Mouse (Mus musculus) CH12.LX (cell line): Measurements from ENCODE around the gene Tnfaip3. TPM values are rescaled to one million over a fixed set of nuclear protein-coding genes. Genes with fewer than 3 reads are reported as not detected.

ENCODE experiments used
- DNase-seq: peaks from one replicate; pipeline ENCODE4 v3.0.0-alpha.2; 2013; ENCODE audit errors: extremely low read depth
- H3K27ac ChIP-seq: 2 replicates; pipeline ENCODE4 v1.5.1; 2012; ENCODE audit warnings: low read depth, mild to moderate bottlenecking, control low read depth, moderate library complexity; ENCODE audit not compliant: insufficient read depth
- H3K27me3 ChIP-seq: replicated peaks from 2 replicates; pipeline ENCODE3; 2012; ENCODE audit warnings: inconsistent platforms
- H3K36me3 ChIP-seq, 2 experiments: replicated peaks in 1 of 2; 2 replicates each; pipeline versions ENCODE3 to v1.6.1; 2012; ENCODE audit warnings: inconsistent platforms in 1 of 2, low read length in 1 of 2, mild to moderate bottlenecking in 1 of 2, mixed read lengths in 1 of 2, moderate library complexity in 1 of 2; ENCODE audit not compliant: control insufficient read depth in 1 of 2, insufficient read depth in 1 of 2
- H3K4me1 ChIP-seq, 2 experiments: 2 replicates each; pipeline ENCODE4 v1.6.1; 2012; ENCODE audit warnings: inconsistent platforms in 1 of 2, moderate library complexity in 1 of 2; ENCODE audit not compliant: insufficient read depth in 2 of 2, control insufficient read depth in 1 of 2
- H3K4me2 ChIP-seq: 2 replicates; pipeline ENCODE4 v1.6.1; 2012; ENCODE audit warnings: low read depth, mild to moderate bottlenecking, control low read depth; ENCODE audit not compliant: poor library complexity, insufficient read depth, severe bottlenecking
- H3K4me3 ChIP-seq, 3 experiments: fragments of 150-350 bp in 1 of 3; sonication (generic) in 1 of 3; replicated peaks in 1 of 3; 2 replicates each; pipeline versions ENCODE3 to v1.5.1; 2011 to 2012; ENCODE audit warnings: low read depth in 2 of 3, low read length in 2 of 3, mild to moderate bottlenecking in 2 of 3, moderate library complexity in 2 of 3, control low read depth in 1 of 3, improper control_type of control experiment in 1 of 3, inconsistent platforms in 1 of 3, mixed read lengths in 1 of 3; ENCODE audit not compliant: poor library complexity in 1 of 3
- H3K79me2 ChIP-seq: replicated peaks from 2 replicates; pipeline ENCODE4 v1.6.1; 2012; ENCODE audit warnings: mild to moderate bottlenecking, moderate library complexity; ENCODE audit not compliant: control insufficient read depth, poor library complexity, insufficient read depth, severe bottlenecking; ENCODE audit errors: extremely low read depth
- H3K9ac ChIP-seq: 2 replicates; pipeline ENCODE4 v1.6.1; 2012; ENCODE audit warnings: low read depth, mild to moderate bottlenecking, control low read depth, moderate library complexity; ENCODE audit not compliant: insufficient read depth
- H3K9me3 ChIP-seq: replicated peaks from 2 replicates; pipeline ENCODE3; 2012; ENCODE audit warnings: low read length, inconsistent platforms, mixed read lengths
- BHLHE40 ChIP-seq: IDR thresholded peaks from 2 replicates; pipeline ENCODE4 v1.6.1; 2011; ENCODE audit warnings: mild to moderate bottlenecking, low read depth, low read length, improper control_type of control experiment
- EP300 ChIP-seq: IDR thresholded peaks from 2 replicates; pipeline ENCODE4 v1.6.1; 2011; ENCODE audit warnings: low read length, improper control_type of control experiment
- ETS1 ChIP-seq: conservative IDR thresholded peaks from 2 replicates; pipeline ENCODE4 v1.6.1; 2012; ENCODE audit warnings: low read depth, mild to moderate bottlenecking, inconsistent platforms, low read length, improper control_type of control experiment, moderate library complexity
- IRF4 ChIP-seq: IDR thresholded peaks from 2 replicates; pipeline ENCODE4 v1.6.1; 2014; ENCODE audit warnings: low read depth, mild to moderate bottlenecking, inconsistent platforms, low read length, improper control_type of control experiment
- JUN ChIP-seq: IDR thresholded peaks from 2 replicates; pipeline ENCODE4 v1.6.1; 2011; ENCODE audit warnings: low read depth, mild to moderate bottlenecking, low read length, improper control_type of control experiment, moderate library complexity; ENCODE audit not compliant: insufficient read depth
- MAFK ChIP-seq: IDR thresholded peaks from 2 replicates; pipeline ENCODE4 v1.6.1; 2011; ENCODE audit warnings: low read length, improper control_type of control experiment; ENCODE audit not compliant: insufficient replicate concordance
- MEF2A ChIP-seq: IDR thresholded peaks from 2 replicates; pipeline ENCODE4 v1.6.1; 2014; ENCODE audit warnings: low read depth, mild to moderate bottlenecking, inconsistent platforms, low read length, improper control_type of control experiment, borderline replicate concordance
- MXI1 ChIP-seq: IDR thresholded peaks from 2 replicates; pipeline ENCODE4 v1.6.1; 2011; ENCODE audit warnings: mild to moderate bottlenecking, low read depth, low read length, improper control_type of control experiment
- POLR2A ChIP-seq: IDR thresholded peaks from 2 replicates; pipeline ENCODE4 v1.6.1; 2011; ENCODE audit warnings: low read depth, mild to moderate bottlenecking, improper control_type of control experiment, low read length
- RCOR1 ChIP-seq: conservative IDR thresholded peaks from 2 replicates; pipeline ENCODE4 v1.6.1; 2012; ENCODE audit warnings: low read depth, mild to moderate bottlenecking, inconsistent platforms, low read length, improper control_type of control experiment
- SIN3A ChIP-seq: IDR thresholded peaks from 2 replicates; pipeline ENCODE4 v1.6.1; 2012; ENCODE audit warnings: low read length, improper control_type of control experiment, inconsistent platforms
- TBP ChIP-seq: conservative IDR thresholded peaks from 2 replicates; pipeline ENCODE4 v1.6.1; 2011; ENCODE audit warnings: low read depth, low read length, improper control_type of control experiment
- TCF12 ChIP-seq: IDR thresholded peaks from 2 replicates; pipeline ENCODE4 v1.6.1; 2014; ENCODE audit warnings: low read depth, mild to moderate bottlenecking, inconsistent platforms, low read length, improper control_type of control experiment
- USF2 ChIP-seq: conservative IDR thresholded peaks from 2 replicates; pipeline ENCODE4 v1.6.1; 2011; ENCODE audit warnings: low read depth, low read length, improper control_type of control experiment
- dilution Hi-C: fragments of 300-500 bp; cut with MboI; formaldehyde crosslinking; loops from 2 replicates; pipeline ENCODE4 v1.14.3; 2020; ENCODE audit warnings: low sequenced_read_pairs; ENCODE audit not compliant: extremely low pct_unique_long_range_greater_than_20kb, extremely low pct_ligation_motif_present
- in situ Hi-C: fragments of 300-500 bp; cut with MboI; formaldehyde crosslinking; loops from 3 replicates; pipeline ENCODE4 v1.14.3; 2019; ENCODE audit warnings: low sequenced_read_pairs, low pct_ligation_motif_present, low pct_unique_long_range_greater_than_20kb, mixed read lengths
- polyA plus RNA-seq: library from polyadenylated mRNA; unstranded; fragments of >175 nt; gene quantifications from 2 replicates; pipeline ENCODE4 v1.2.1, GENCODE M21; 2012; ENCODE audit warnings: low read depth; ENCODE audit not compliant: insufficient read length
- total RNA-seq, 2 experiments: library from RNA; depleted of rRNA; stranded (reverse); fragments of 300-350 nt in 1 of 2; fragments of >200 nt in 1 of 2; gene quantifications; 2 replicates each; pipeline ENCODE4 v1.2.3; 2012 to 2014

Gene Tnfaip3
- total and polyA plus RNA-seq, 3 experiments = 24.6 to 95.3 (median 51.7) TPM

DNA sequence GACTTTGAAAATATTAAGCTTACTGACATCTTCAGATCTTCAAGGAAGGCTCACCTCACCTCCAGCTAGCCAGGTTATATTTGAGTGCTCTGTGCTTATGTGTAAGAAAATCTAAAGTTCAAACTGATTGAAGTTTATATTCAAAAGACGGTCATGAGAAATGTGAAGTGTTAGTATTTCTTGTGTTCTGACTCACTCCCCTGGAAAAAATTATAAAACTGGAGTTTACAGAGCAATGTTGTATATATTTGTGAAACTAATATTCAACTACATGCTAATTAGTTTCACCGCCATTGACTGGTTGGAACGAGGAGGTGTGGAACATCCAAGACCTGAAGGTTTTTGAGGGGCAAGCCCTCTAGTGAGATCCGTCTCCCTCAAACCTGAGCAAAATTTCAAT is 22.5 kb downstream of the Tnfaip3 start:
- peaks cover 2% of the 10 kb centered on the region for H3K9me3 ChIP-seq
- in situ Hi-C loops (no loop called here), dilution Hi-C loops (no loop called here)
- H3K27me3 ChIP-seq = no peaks in the 10 kb centered on the region
- H3K36me3 ChIP-seq = peaks cover 0 to 2% of the 10 kb centered on the region in 2 experiments
- peaks cover 27 to 67% of the 10 kb centered on the region in 2 experiments for H3K4me1 ChIP-seq
- peak overlapping the region; percentile 29; the same call in 1 of the 2 replicates for H3K4me2 ChIP-seq
- H3K9ac ChIP-seq = peak overlapping the region; percentile 66; the same call in 1 of the 2 replicates
- DNase-seq = no peak
- TF ChIP-seq SIN3A = 0 out of 2 replicates have a peak, but pooled peaks have one; percentile 36
- TF ChIP-seq JUN = peak; percentile 47; the same call in 1 of the 2 replicates
- TF ChIP-seq IRF4 = peak; percentile 67
- TF ChIP-seq TCF12 = 0 out of 2 replicates have a peak, but pooled peaks have one; percentile 19
- TF ChIP-seq BHLHE40 = peak; percentile 45; the same call in 1 of the 2 replicates
- TF ChIP-seq TBP = no peak
- 0 out of 2 replicates have a peak, but pooled peaks have one; percentile 15 for TF ChIP-seq MEF2A
- TF ChIP-seq MXI1 = no peak
- TF ChIP-seq MAFK = peak; percentile 36; the same call in 1 of the 2 replicates
- no peak for TF ChIP-seq USF2
- TF ChIP-seq ETS1 = peak; percentile 28; the same call in 1 of the 2 replicates
- TF ChIP-seq EP300 = peak; percentile 51
- no peak overlapping the region for H3K27ac ChIP-seq
- H3K4me3 ChIP-seq = no peak overlapping the region
- no peaks in the 10 kb centered on the region for H3K79me2 ChIP-seq

DNA sequence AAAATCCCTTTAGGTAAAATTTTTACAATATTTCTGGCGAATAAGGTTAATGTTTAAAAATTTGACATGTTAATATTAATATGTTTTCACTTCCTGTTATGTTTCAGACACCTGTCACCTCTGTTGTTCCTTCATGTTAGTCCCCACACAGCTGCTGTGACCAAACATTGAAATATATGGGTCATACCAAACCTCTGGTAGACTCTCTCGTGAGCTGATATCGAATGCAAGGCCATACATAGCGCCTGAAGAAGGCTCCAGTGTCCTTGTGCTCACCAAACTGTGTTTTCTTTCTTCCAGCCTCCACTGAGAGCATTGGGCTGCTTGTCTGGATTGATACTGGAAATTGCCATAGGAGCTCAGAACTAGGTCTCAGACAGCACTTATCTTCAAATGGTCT is 24.4 kb downstream of the Tnfaip3 start:
- in situ Hi-C loops = no loop called here

More for the DNA sequence above, 24.4 kb downstream of the Tnfaip3 start:
- H3K4me3 ChIP-seq = no peak overlapping the region
- TF ChIP-seq TBP (0 out of 2 replicates have a peak, but pooled peaks have one; percentile 37), EP300 (peak; percentile 41; the same call in 1 of the 2 replicates), BHLHE40 (peak; percentile 50; the same call in 1 of the 2 replicates), MEF2A (no peak), SIN3A (no peak), TCF12 (peak; percentile 58; the same call in 1 of the 2 replicates), POLR2A (no peak), RCOR1 (no peak)
- no peaks in the 10 kb centered on the region for H3K36me3 ChIP-seq
- H3K27me3 ChIP-seq = no peaks in the 10 kb centered on the region
- no peaks in the 10 kb centered on the region for H3K9me3 ChIP-seq
- no peak for DNase-seq
- no peaks in the 10 kb centered on the region for H3K79me2 ChIP-seq
- H3K9ac ChIP-seq = peak overlapping the region; percentile 21; the same call in 1 of the 2 replicates
- dilution Hi-C loops = no loop called here
- H3K4me1 ChIP-seq = peaks cover 24 to 73% of the 10 kb centered on the region in 2 experiments
- peak overlapping the region; percentile 53 for H3K27ac ChIP-seq
- H3K4me2 ChIP-seq = peak overlapping the region; percentile 37; the same call in 1 of the 2 replicates
